Mouse (Mus musculus): ENCODE measurements around the gene Ccr5. TPM values are rescaled to one million over a fixed set of nuclear protein-coding genes. Genes with fewer than 3 reads are reported as not detected.

Ccr5 gene
- 8.1 TPM for total RNA-seq (2023)

DNA sequence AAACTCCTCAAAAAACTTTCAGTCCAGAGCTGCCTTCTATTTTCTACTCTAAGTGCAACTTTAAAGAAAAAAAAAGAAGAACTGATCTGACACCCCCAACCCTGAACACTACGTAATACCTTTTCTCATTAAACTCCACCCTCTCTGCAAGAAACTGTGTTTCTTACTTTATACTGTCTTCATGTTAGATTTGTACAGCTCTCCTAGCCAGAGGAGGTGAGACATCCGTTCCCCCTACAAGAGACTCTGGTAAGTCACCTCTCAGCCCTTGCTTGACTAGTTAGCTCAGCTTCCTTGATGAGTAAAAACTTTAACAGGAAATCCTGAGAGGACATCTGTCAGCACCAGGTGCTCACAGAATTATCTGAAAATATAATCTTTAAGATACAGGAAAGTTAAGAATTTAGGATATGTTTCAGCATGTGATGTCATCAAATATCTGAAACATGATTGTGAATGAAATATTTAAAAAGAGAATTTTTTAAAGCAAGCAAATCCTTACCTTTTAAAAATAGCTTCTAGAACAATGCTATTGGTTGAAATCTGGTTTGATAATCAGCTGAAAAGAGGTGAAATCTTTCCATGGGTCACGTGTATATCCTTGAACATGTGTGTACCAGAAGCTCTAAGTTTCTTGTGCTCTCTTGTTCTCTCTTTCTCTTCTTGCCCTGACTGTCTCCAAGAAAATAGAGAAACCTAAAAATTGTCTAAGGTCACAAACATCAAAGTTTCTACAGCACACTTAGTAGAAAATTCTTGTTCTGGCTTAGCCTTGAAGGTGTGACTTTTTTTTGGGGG is at the start of gene Ccr5:
Ccr5 (plus strand) TSS at position 157 of the 798 bp plus-strand sequence.

DNA sequence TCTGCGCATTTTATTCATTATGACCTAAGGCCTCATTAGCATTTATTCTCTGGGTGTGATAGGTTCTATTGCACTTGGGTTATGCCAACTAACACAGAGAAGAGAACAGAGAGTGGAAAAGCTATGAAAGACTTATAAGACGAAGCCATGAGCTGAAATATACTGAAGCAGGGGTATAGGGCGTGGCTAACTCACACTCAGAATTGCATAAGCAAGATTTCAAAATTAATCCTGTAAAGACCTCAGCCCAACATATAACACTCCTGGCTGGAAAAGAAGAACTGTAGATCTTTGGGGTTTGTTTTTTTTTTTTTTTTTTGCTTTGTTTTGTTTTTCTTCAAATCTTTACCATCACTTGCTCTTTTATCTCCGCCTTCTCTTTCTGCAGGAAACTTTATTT is 19.6 kb upstream of the Ccr5 start, which contains the start of gene Ccr2:
Ccr2 (plus strand) TSS at position 228 of the 400 bp plus-strand sequence.

Other genes starting within 250 kb of the Ccr5 start
- gene Ccr1, start 152.9 kb upstream of the Ccr5 start, total RNA-seq (2023), result 0.46 TPM
- gene Ccr1l1, start 143.1 kb upstream of the Ccr5 start, total RNA-seq (2023), result not detected
- gene Ccr3, start 99.6 kb upstream of the Ccr5 start, total RNA-seq (2023), result 0.46 TPM
- 1.0 TPM for gene Ccr2, start 19.6 kb upstream of the Ccr5 start, total RNA-seq (2023)
- gene 2010315B03Rik, start 191.2 kb downstream of the Ccr5 start, total RNA-seq (2023), result 13.5 TPM

All from CD8-positive naive resting alpha-beta T cell, adult 57 days (primary cell).